Mouse (Mus musculus) telencephalon, adult 2 months (tissue): Measurements from ENCODE around the gene Prss8.

Experiments used
- DNase-seq: peaks from one replicate; pipeline ENCODE4 v3.0.0-alpha.2; 2011; ENCODE audit warnings: low read depth, low spot score

The Prss8 gene

DNA sequence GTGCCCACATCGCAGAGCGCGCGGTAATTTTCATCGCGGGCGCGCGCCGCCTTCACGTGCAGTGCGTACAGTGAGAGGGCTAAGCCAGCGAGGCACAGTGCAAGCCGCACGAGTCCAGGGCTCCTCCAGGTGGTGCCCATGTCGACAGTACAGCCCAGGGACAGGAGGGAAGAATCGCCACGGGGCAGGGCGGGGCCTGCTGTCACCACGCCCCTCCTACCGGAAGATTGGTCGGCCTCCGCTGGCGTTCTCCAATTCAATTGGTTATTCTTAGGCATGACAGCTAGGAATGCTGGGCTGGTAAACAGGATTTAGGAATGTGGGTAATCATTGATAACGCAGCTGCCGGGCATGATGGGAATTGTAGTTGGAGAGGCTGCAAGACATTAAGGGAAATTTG, 34.5 kb downstream of the Prss8 start, which contains the start of the genes Gm21974 and Vkorc1:
Gene Gm21974, minus strand, starts transcription at position 13 of the 400 bp plus-strand sequence.
Gene Vkorc1, minus strand, starts transcription at position 176 of the 400 bp plus-strand sequence.
- peak; percentile 97 for DNase-seq

- no peak for DNase-seq
Observed at GRCm38 (mm10) chr7:127894480-127894879, 35.4 kb downstream of the Prss8 start.

DNA sequence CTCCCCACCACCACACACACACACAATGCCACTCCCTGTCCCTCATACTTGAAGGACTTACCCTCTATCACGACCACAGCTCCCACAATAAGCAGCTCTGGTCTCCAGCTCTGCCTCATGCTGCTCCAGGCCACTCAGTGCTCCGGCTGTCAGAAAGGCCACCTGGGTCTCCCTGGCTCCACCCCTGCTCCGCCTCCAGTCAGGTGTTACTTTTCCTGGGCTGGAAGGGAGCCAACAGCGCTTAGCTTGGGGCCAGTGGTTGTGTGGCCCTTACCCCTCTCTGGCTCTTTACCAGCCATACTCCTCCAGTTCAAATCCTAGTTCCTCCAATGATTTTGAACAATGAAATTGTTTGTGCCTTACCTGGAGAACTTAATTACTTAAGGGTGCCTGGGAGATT, 39.1 kb downstream of the Prss8 start, which contains the start of gene Prss53:
Gene Prss53, minus strand, starts transcription at position 173 of the 400 bp plus-strand sequence.
- DNase-seq: no peak

- no peak for DNase-seq
Observed at GRCm38 (mm10) chr7:127888821-127889220, 41.1 kb downstream of the Prss8 start.

GRCm38 (mm10) chr7:127887781-127888180, 42.1 kb downstream of the Prss8 start:
- no peak for DNase-seq

DNA sequence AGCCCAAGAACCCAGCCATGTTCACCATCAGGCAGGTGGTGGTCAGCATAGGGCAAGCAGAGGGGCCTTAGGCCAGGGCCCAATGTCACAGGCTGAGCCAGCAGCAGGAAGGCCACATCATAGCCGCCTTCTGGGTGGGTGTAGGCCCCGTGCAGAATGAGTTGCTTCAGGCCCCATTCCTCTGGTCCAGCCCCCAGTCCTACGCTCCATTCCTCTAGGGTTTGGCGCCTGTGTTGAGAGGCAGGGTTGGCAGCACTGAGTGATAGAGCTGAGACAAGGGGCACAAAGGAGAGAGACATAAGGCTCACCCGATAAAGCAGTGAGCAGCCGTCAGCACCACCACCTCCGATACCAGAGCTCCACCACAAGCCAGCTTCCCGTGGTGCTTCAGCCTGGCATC, 42.7 kb downstream of the Prss8 start:
- DNase-seq: no peak

DNA sequence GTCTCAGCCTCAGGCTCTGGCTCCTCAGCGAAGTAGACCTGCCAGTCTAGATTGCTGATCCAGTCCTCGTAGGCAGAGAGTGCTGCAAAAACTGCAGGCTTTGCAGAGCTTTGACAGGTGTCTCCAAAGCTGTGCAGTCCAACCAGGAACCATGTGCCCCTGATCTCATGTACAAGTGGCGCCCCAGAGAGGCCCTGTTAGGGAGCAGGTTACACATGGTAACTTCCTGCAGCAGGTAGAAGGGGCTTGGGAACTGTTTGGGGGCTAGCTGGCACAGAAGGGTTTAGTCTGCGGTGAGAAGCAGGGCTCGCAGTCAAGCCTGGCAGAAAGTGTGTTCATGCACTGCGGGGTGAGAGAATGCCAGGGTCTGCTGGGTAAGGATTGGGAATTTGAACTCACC, 43.4 kb downstream of the Prss8 start:
- no peak for DNase-seq

- no peak for DNase-seq
Observed at GRCm38 (mm10) chr7:127885951-127886350, 44.0 kb downstream of the Prss8 start.

DNA sequence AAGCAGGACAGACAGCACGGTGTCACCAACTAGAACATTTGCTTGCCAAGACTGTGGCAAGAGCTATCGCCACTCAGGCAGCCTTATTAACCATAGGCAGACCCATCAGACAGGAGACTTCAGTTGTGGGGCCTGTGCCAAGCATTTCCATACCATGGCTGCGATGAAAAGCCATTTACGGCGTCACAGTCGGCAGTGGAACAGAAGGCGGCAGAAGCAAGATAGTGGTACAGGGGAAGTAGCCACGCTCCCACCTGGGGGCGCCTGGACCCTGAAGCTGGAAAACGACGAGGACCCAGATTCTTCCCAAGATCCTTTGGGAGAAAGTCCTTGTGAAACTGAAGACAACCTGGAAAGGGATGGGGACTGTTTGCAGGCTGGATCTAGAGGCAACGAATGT, 49.5 kb downstream of the Prss8 start:
- DNase-seq: no peak

- DNase-seq: no peak
Observed at GRCm38 (mm10) chr7:127879301-127879700, 50.6 kb downstream of the Prss8 start.

- peak; percentile 94 for DNase-seq
Observed at GRCm38 (mm10) chr7:127876467-127877348, 53.2 kb downstream of the Prss8 start, which contains the start of gene Zfp668. Gene Zfp668, minus strand, starts transcription at chr7:127876828.

DNA sequence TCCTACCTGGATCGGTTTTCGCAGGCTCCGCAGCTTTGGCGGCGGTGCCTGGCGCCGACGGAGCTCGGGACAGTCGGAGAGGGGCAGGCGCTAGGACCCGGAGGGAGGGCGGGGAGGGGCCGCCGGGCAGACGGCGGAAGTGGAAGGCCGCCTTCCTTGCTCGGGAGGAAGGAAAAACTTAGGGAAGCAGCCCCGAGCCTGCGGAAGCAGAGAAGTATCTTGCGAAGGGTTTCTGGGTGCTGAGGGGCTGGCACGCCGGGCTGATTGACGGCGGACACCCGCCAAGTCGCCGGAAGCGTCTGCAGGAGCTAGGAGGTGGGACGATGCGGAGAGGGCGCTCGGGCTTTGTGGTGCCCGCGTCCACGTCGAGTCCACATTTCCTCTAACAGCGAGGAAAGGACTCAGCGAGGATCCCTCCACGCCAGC, 53.9 kb downstream of the Prss8 start, which contains the start of gene Zfp646:
Gene Zfp646, plus strand, starts transcription at position 181 of the 426 bp plus-strand sequence.
- peak; percentile 90 for DNase-seq
